Mouse (Mus musculus): ENCODE measurements at regions not wholly inside any gene's neighbourhood (a gene's known extent, or its start where the extent isn't known, plus 50 kb on each side); places are given as distances from the start of the nearest gene placed in this dataset.

DNA sequence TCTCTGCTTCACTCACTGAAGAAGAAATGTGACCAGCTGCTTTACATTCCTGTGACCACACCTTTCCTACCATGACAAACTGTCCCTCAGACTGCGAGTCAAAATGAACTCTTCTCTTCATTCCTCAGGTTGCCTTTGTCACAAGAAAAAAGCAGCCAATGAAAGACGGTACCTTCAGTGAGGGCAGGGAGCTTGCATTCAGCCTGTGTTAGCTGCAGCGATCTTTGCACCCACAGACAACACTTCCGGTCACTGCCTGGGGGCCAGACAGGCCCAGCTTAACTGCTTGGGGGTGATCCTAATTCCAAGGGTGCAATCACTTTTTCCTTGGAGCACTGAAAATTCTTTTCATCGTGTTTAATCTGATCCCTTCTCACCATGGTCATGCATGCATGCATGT lies 169.2 kb upstream of the Jade1 start:
- Histone ChIP-seq H3K9me3 (replicated peaks; ENCODE audit: control insufficient read depth, insufficient read depth, low read length, poor library complexity, severe bottlenecking) (no peaks in the 10 kb centered on the region), H3K9ac (ENCODE audit: low read depth, poor library complexity, severe bottlenecking) (no peak overlapping the region), H3K36me3 (ENCODE audit: control insufficient read depth, insufficient read depth, low read length, poor library complexity, severe bottlenecking) (no peaks in the 10 kb centered on the region), H3K4me1 (ENCODE audit: control insufficient read depth, insufficient read depth, low read length) (no peaks in the 10 kb centered on the region), H3K4me3 (ENCODE audit: low read depth, low read length) (no peak overlapping the region), H3K27ac (ENCODE audit: insufficient read depth, low read length) (no peak overlapping the region), H3K27me3 (ENCODE audit: control insufficient read depth, insufficient read depth, low read length, poor library complexity, severe bottlenecking) (no peaks in the 10 kb centered on the region)
- TF ChIP-seq POLR2A (IDR thresholded peaks at IDR 0.05; ENCODE audit: insufficient read depth, low read length), result no peak
- no peak for TF ChIP-seq EP300 (IDR thresholded peaks at IDR 0.05; ENCODE audit: insufficient read depth, low read depth, low read length)
- no peak for TF ChIP-seq CTCF (IDR thresholded peaks at IDR 0.05; ENCODE audit: low read depth, low read length)

DNA sequence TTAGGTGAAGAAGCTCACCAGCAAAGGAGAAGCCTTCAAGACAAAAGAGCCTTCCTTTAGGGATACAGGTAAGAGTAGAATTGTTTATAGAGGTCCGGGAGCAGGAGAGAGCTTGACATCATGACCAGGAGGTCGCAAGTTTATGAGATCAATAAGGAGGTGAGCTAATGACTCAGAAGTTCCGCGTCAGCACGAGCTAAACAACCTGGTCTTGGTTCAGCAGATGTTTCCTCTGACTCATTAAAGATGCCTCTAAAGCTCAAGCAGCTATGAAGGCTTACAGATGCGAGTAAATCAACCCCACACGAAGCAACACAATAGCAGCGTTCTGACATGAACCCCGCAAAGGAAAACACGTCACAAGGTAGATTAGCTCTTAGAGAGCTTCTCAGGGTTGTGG lies 171.1 kb upstream of the Jade1 start:
- Histone ChIP-seq H3K4me1 (ENCODE audit: control insufficient read depth, insufficient read depth, low read length) (no peaks in the 10 kb centered on the region), H3K27me3 (ENCODE audit: control insufficient read depth, insufficient read depth, low read length, poor library complexity, severe bottlenecking) (no peaks in the 10 kb centered on the region), H3K9me3 (replicated peaks; ENCODE audit: control insufficient read depth, insufficient read depth, low read length, poor library complexity, severe bottlenecking) (no peaks in the 10 kb centered on the region), H3K9ac (ENCODE audit: low read depth, poor library complexity, severe bottlenecking) (no peak overlapping the region), H3K27ac (ENCODE audit: insufficient read depth, low read length) (no peak overlapping the region), H3K36me3 (ENCODE audit: control insufficient read depth, insufficient read depth, low read length, poor library complexity, severe bottlenecking) (no peaks in the 10 kb centered on the region), H3K4me3 (ENCODE audit: low read depth, low read length) (no peak overlapping the region)
- TF ChIP-seq CTCF (IDR thresholded peaks at IDR 0.05; ENCODE audit: low read depth, low read length) (no peak), POLR2A (IDR thresholded peaks at IDR 0.05; ENCODE audit: insufficient read depth, low read length) (no peak)

DNA sequence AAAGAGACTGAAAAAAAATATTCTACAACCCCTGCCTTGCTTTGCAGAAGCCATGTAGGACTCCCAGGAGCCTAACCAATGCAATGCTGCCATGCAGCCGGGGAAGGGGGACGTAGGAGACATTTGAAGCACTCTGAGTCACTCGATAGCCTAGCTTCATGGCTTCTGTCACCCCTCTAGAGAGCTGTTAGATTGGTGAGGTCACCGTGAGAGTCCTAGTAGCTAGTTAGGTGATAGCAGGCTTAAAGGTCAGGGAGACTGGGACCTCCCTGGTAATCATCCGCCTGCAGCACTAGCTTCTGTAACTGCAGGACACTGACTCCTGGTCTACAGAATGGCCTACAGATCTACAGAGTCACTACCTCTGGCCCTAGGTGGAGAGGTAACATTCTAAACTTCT lies 177.0 kb upstream of the Jade1 start:
- H3K36me3 ChIP-seq (ENCODE audit: control insufficient read depth, insufficient read depth, low read length, poor library complexity, severe bottlenecking), result no peaks in the 10 kb centered on the region
- TF ChIP-seq EP300 (IDR thresholded peaks at IDR 0.05; ENCODE audit: insufficient read depth, low read depth, low read length), result no peak
- TF ChIP-seq CTCF (IDR thresholded peaks at IDR 0.05; ENCODE audit: low read depth, low read length), result no peak
- TF ChIP-seq POLR2A (IDR thresholded peaks at IDR 0.05; ENCODE audit: insufficient read depth, low read length), result no peak
- no peaks in the 10 kb centered on the region for H3K4me1 ChIP-seq (ENCODE audit: control insufficient read depth, insufficient read depth, low read length)
- H3K27ac ChIP-seq (ENCODE audit: insufficient read depth, low read length), result no peak overlapping the region
- no peaks in the 10 kb centered on the region for H3K9me3 ChIP-seq (replicated peaks; ENCODE audit: control insufficient read depth, insufficient read depth, low read length, poor library complexity, severe bottlenecking)
- H3K9ac ChIP-seq (ENCODE audit: low read depth, poor library complexity, severe bottlenecking), result no peak overlapping the region
- no peaks in the 10 kb centered on the region for H3K27me3 ChIP-seq (ENCODE audit: control insufficient read depth, insufficient read depth, low read length, poor library complexity, severe bottlenecking)
- no peak overlapping the region for H3K4me3 ChIP-seq (ENCODE audit: low read depth, low read length)

DNA sequence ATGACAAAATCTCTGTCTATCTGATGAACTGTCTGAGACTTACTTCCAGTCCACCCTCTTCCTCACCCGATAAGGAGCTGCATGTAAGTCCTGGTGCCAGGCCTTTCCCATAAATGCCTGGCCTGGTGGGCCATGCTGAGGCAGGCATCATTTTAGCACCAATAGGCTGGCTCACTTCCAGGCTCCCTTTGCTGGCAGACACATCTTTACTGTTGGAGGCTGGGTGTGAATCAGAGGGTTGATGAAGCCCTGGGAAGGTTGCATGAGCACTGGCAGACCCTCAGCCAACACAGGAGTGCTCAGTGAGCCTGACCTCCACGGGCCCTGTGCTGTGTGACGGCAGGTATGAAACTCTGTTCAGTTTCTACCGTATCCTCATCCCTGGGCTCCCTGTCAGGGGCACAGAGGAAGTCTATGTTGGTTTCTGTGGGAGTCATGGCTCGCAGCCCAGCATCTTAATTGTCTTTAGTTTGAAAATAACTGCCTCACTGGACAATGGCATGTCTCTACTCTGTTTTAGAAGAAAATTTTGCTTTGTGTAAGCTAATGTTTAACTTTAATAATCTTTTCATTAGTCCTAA lies 177.6 kb upstream of the Jade1 start:
- no peaks in the 10 kb centered on the region for H3K9me3 ChIP-seq (replicated peaks; ENCODE audit: control insufficient read depth, insufficient read depth, low read length, poor library complexity, severe bottlenecking)
- H3K4me3 ChIP-seq (ENCODE audit: low read depth, low read length), result no peak overlapping the region
- no peak overlapping the region for H3K9ac ChIP-seq (ENCODE audit: low read depth, poor library complexity, severe bottlenecking)
- H3K27me3 ChIP-seq (ENCODE audit: control insufficient read depth, insufficient read depth, low read length, poor library complexity, severe bottlenecking), result no peaks in the 10 kb centered on the region
- no peak for TF ChIP-seq POLR2A (IDR thresholded peaks at IDR 0.05; ENCODE audit: insufficient read depth, low read length)
- no peak for TF ChIP-seq CTCF (IDR thresholded peaks at IDR 0.05; ENCODE audit: low read depth, low read length)
- no peaks in the 10 kb centered on the region for H3K36me3 ChIP-seq (ENCODE audit: control insufficient read depth, insufficient read depth, low read length, poor library complexity, severe bottlenecking)
- no peaks in the 10 kb centered on the region for H3K4me1 ChIP-seq (ENCODE audit: control insufficient read depth, insufficient read depth, low read length)
- H3K27ac ChIP-seq (ENCODE audit: insufficient read depth, low read length), result no peak overlapping the region

DNA sequence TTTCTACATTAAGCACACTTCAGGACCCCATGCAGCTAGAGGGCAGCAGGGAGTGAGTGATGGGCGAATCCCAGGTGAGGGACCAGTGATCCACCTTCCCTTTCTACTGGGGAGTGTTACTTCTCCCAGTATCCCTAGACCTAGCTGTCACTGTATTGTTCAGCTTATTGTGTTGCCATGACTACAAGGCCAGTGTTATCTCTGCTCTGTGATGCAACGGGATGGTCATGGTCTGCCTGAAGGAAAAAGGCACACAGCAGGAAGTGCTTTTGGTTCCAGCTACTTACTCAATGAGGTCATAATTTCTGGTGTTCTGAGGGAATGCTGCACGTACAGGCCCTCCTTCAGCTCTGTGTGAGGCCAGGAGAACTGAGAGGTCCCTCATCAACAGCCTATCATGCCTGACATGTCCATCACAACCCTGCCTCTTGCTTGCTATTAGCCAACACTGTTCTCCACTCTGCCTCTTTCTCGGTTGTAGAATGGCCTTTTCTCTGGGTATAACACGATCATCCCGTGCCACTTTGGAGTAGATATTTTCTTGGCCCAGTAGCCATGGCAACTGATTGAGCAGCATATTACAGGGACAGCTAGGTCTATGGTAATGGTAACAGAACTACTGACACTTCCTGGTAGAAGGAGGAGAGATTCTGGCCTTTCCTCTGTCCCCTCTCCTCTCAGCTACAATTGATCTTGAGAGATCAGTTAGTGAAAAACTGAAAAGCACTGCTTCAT lies 178.5 kb upstream of the Jade1 start:
- Histone ChIP-seq H3K9ac (ENCODE audit: low read depth, poor library complexity, severe bottlenecking) (no peak overlapping the region), H3K27ac (ENCODE audit: insufficient read depth, low read length) (no peak overlapping the region), H3K4me3 (ENCODE audit: low read depth, low read length) (no peak overlapping the region), H3K4me1 (ENCODE audit: control insufficient read depth, insufficient read depth, low read length) (no peaks in the 10 kb centered on the region), H3K36me3 (ENCODE audit: control insufficient read depth, insufficient read depth, low read length, poor library complexity, severe bottlenecking) (no peaks in the 10 kb centered on the region), H3K27me3 (ENCODE audit: control insufficient read depth, insufficient read depth, low read length, poor library complexity, severe bottlenecking) (no peaks in the 10 kb centered on the region), H3K9me3 (replicated peaks; ENCODE audit: control insufficient read depth, insufficient read depth, low read length, poor library complexity, severe bottlenecking) (no peaks in the 10 kb centered on the region)
- no peak for TF ChIP-seq EP300 (IDR thresholded peaks at IDR 0.05; ENCODE audit: insufficient read depth, low read depth, low read length)
- TF ChIP-seq POLR2A (IDR thresholded peaks at IDR 0.05; ENCODE audit: insufficient read depth, low read length), result no peak
- TF ChIP-seq CTCF (IDR thresholded peaks at IDR 0.05; ENCODE audit: low read depth, low read length), result peak; percentile 35

DNA sequence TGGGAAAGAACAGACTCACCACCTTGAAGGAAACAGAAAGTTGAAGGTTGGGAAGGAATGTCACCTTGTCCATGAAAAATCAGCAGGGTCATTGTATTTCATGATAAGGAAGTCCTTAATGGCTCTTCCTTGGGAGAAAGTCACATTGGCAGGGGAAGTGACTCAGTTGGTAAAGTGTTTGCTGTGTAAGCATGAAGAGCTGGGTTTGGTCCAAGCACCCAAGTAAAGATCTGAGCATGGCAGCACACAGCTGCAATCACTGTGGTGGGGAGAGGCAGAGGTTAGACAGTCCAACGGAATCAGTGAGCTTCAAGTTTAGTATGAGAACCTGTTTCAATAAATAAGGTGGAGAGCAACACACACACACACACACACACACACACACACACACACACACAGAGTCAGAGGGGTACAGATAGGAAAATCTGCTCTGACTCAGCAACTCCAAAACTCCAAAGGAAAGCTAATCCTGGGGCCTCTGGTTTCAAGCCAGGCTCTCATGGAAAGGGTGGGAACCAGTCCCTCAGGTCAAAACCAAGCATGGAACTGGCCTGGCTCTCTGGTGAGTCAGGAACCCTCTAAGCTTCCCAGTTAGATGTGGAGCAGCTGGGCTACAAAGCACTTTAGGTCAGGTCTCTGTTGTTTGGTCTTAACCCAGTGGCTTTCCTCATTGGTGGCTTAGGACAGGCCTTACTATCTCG lies 180.2 kb upstream of the Jade1 start:
- Histone ChIP-seq H3K4me3 (ENCODE audit: low read depth, low read length) (no peak overlapping the region), H3K36me3 (ENCODE audit: control insufficient read depth, insufficient read depth, low read length, poor library complexity, severe bottlenecking) (no peaks in the 10 kb centered on the region)

More for the DNA sequence above, 180.2 kb upstream of the Jade1 start:
- Histone ChIP-seq H3K27me3 (ENCODE audit: control insufficient read depth, insufficient read depth, low read length, poor library complexity, severe bottlenecking) (no peaks in the 10 kb centered on the region), H3K9ac (ENCODE audit: low read depth, poor library complexity, severe bottlenecking) (no peak overlapping the region), H3K4me1 (ENCODE audit: control insufficient read depth, insufficient read depth, low read length) (no peaks in the 10 kb centered on the region), H3K27ac (ENCODE audit: insufficient read depth, low read length) (no peak overlapping the region), H3K9me3 (replicated peaks; ENCODE audit: control insufficient read depth, insufficient read depth, low read length, poor library complexity, severe bottlenecking) (no peaks in the 10 kb centered on the region)
- TF ChIP-seq POLR2A (IDR thresholded peaks at IDR 0.05; ENCODE audit: insufficient read depth, low read length) (no peak), CTCF (IDR thresholded peaks at IDR 0.05; ENCODE audit: low read depth, low read length) (no peak), EP300 (IDR thresholded peaks at IDR 0.05; ENCODE audit: insufficient read depth, low read depth, low read length) (no peak)
